Mouse (Mus musculus) layer of hippocampus, adult 9-11 months (tissue): ENCODE results near the gene Fyb.

Experiments used
- DNase-seq: peaks from one replicate; pipeline ENCODE4 v3.0.0; 2022

Fyb gene

GRCm38 (mm10) chr15:6601330-6601729 is 78.7 kb downstream of the Fyb start:
- no peak for DNase-seq

- no peak for DNase-seq
Observed at GRCm38 (mm10) chr15:6602003-6602402, 79.3 kb downstream of the Fyb start.

GRCm38 (mm10) chr15:6610703-6611102 is 88.0 kb downstream of the Fyb start:
- DNase-seq = no peak

GRCm38 (mm10) chr15:6612835-6613234 is 90.2 kb downstream of the Fyb start:
- DNase-seq = no peak

GRCm38 (mm10) chr15:6616382-6617149 is 93.9 kb downstream of the Fyb start:
- no peak for DNase-seq

GRCm38 (mm10) chr15:6619558-6620316 is 97.1 kb downstream of the Fyb start:
- no peak for DNase-seq

- peak; percentile 69 for DNase-seq
Observed at GRCm38 (mm10) chr15:6622512-6622911, 99.9 kb downstream of the Fyb start.

- no peak for DNase-seq
Observed at GRCm38 (mm10) chr15:6623529-6624228, 101.0 kb downstream of the Fyb start.

GRCm38 (mm10) chr15:6624365-6625182 is 101.9 kb downstream of the Fyb start:
- peak; percentile 33 for DNase-seq

GRCm38 (mm10) chr15:6625607-6626033 is 103.0 kb downstream of the Fyb start:
- peak; percentile 44 for DNase-seq

- DNase-seq = no peak
Observed at GRCm38 (mm10) chr15:6626123-6626522, 103.5 kb downstream of the Fyb start.

GRCm38 (mm10) chr15:6628431-6629077 is 105.9 kb downstream of the Fyb start:
- no peak for DNase-seq

- no peak for DNase-seq
Observed at GRCm38 (mm10) chr15:6629174-6629573, 106.5 kb downstream of the Fyb start.

GRCm38 (mm10) chr15:6635405-6635804 is 112.8 kb downstream of the Fyb start:
- no peak for DNase-seq

- DNase-seq = no peak
Observed at GRCm38 (mm10) chr15:6642223-6642622, 119.6 kb downstream of the Fyb start.

- no peak for DNase-seq
Observed at GRCm38 (mm10) chr15:6645498-6645897, 122.8 kb downstream of the Fyb start.

GRCm38 (mm10) chr15:6647066-6647465 is 124.4 kb downstream of the Fyb start:
- no peak for DNase-seq

GRCm38 (mm10) chr15:6648757-6649403 is 126.2 kb downstream of the Fyb start:
- DNase-seq = no peak

- no peak for DNase-seq
Observed at GRCm38 (mm10) chr15:6653046-6653445, 130.4 kb downstream of the Fyb start.

- no peak for DNase-seq
Observed at GRCm38 (mm10) chr15:6658081-6658480, 135.4 kb downstream of the Fyb start.

- no peak for DNase-seq
Observed at GRCm38 (mm10) chr15:6661951-6662350, 139.3 kb downstream of the Fyb start.

GRCm38 (mm10) chr15:6663991-6664390 is 141.3 kb downstream of the Fyb start:
- no peak for DNase-seq
